Mouse (Mus musculus) CH12.LX (cell line): ENCODE data around the gene Cdc34. TPM values are rescaled to one million over a fixed set of nuclear protein-coding genes. Genes with fewer than 3 reads are reported as not detected.

Experiments
- DNase-seq: peaks from one replicate; pipeline ENCODE4 v3.0.0-alpha.2; 2013; ENCODE audit errors: extremely low read depth
- H3K27ac ChIP-seq: 2 replicates; pipeline ENCODE4 v1.5.1; 2012; ENCODE audit warnings: low read depth, mild to moderate bottlenecking, control low read depth, moderate library complexity; ENCODE audit not compliant: insufficient read depth
- H3K27me3 ChIP-seq: replicated peaks from 2 replicates; pipeline ENCODE3; 2012; ENCODE audit warnings: inconsistent platforms
- H3K36me3 ChIP-seq, 2 experiments: replicated peaks in 1 of 2; 2 replicates each; pipeline versions ENCODE3 to v1.6.1; 2012; ENCODE audit warnings: inconsistent platforms in 1 of 2, low read length in 1 of 2, mild to moderate bottlenecking in 1 of 2, mixed read lengths in 1 of 2, moderate library complexity in 1 of 2; ENCODE audit not compliant: control insufficient read depth in 1 of 2, insufficient read depth in 1 of 2
- H3K4me1 ChIP-seq, 2 experiments: 2 replicates each; pipeline ENCODE4 v1.6.1; 2012; ENCODE audit warnings: inconsistent platforms in 1 of 2, moderate library complexity in 1 of 2; ENCODE audit not compliant: insufficient read depth in 2 of 2, control insufficient read depth in 1 of 2
- H3K4me2 ChIP-seq: 2 replicates; pipeline ENCODE4 v1.6.1; 2012; ENCODE audit warnings: low read depth, mild to moderate bottlenecking, control low read depth; ENCODE audit not compliant: poor library complexity, insufficient read depth, severe bottlenecking
- H3K4me3 ChIP-seq, 3 experiments: fragments of 150-350 bp in 1 of 3; sonication (generic) in 1 of 3; replicated peaks in 1 of 3; 2 replicates each; pipeline versions ENCODE3 to v1.5.1; 2011 to 2012; ENCODE audit warnings: low read depth in 2 of 3, low read length in 2 of 3, mild to moderate bottlenecking in 2 of 3, moderate library complexity in 2 of 3, control low read depth in 1 of 3, improper control_type of control experiment in 1 of 3, inconsistent platforms in 1 of 3, mixed read lengths in 1 of 3; ENCODE audit not compliant: poor library complexity in 1 of 3
- H3K79me2 ChIP-seq: replicated peaks from 2 replicates; pipeline ENCODE4 v1.6.1; 2012; ENCODE audit warnings: mild to moderate bottlenecking, moderate library complexity; ENCODE audit not compliant: control insufficient read depth, poor library complexity, insufficient read depth, severe bottlenecking; ENCODE audit errors: extremely low read depth
- H3K9ac ChIP-seq: 2 replicates; pipeline ENCODE4 v1.6.1; 2012; ENCODE audit warnings: low read depth, mild to moderate bottlenecking, control low read depth, moderate library complexity; ENCODE audit not compliant: insufficient read depth
- H3K9me3 ChIP-seq: replicated peaks from 2 replicates; pipeline ENCODE3; 2012; ENCODE audit warnings: low read length, inconsistent platforms, mixed read lengths
- BHLHE40 ChIP-seq: IDR thresholded peaks from 2 replicates; pipeline ENCODE4 v1.6.1; 2011; ENCODE audit warnings: mild to moderate bottlenecking, low read depth, low read length, improper control_type of control experiment
- CHD1 ChIP-seq: IDR thresholded peaks from 2 replicates; pipeline ENCODE4 v1.6.1; 2012; ENCODE audit warnings: low read depth, low read length, improper control_type of control experiment, inconsistent platforms
- EP300 ChIP-seq: IDR thresholded peaks from 2 replicates; pipeline ENCODE4 v1.6.1; 2011; ENCODE audit warnings: low read length, improper control_type of control experiment
- ETS1 ChIP-seq: conservative IDR thresholded peaks from 2 replicates; pipeline ENCODE4 v1.6.1; 2012; ENCODE audit warnings: low read depth, mild to moderate bottlenecking, inconsistent platforms, low read length, improper control_type of control experiment, moderate library complexity
- GABPA ChIP-seq: IDR thresholded peaks from 2 replicates; pipeline ENCODE4 v1.6.1; 2012; ENCODE audit warnings: low read depth, low read length, improper control_type of control experiment, inconsistent platforms; ENCODE audit not compliant: insufficient replicate concordance
- IRF4 ChIP-seq: IDR thresholded peaks from 2 replicates; pipeline ENCODE4 v1.6.1; 2014; ENCODE audit warnings: low read depth, mild to moderate bottlenecking, inconsistent platforms, low read length, improper control_type of control experiment
- KAT2A ChIP-seq: IDR thresholded peaks from 2 replicates; pipeline ENCODE4 v1.6.1; 2012; ENCODE audit warnings: low read length, improper control_type of control experiment, inconsistent platforms; ENCODE audit not compliant: insufficient replicate concordance
- MAFK ChIP-seq: IDR thresholded peaks from 2 replicates; pipeline ENCODE4 v1.6.1; 2011; ENCODE audit warnings: low read length, improper control_type of control experiment; ENCODE audit not compliant: insufficient replicate concordance
- MEF2A ChIP-seq: IDR thresholded peaks from 2 replicates; pipeline ENCODE4 v1.6.1; 2014; ENCODE audit warnings: low read depth, mild to moderate bottlenecking, inconsistent platforms, low read length, improper control_type of control experiment, borderline replicate concordance
- NELFE ChIP-seq: IDR thresholded peaks from 2 replicates; pipeline ENCODE4 v1.6.1; 2011; ENCODE audit warnings: low read depth, low read length, improper control_type of control experiment
- RAD21 ChIP-seq: IDR thresholded peaks from 2 replicates; pipeline ENCODE4 v1.6.1; 2011; ENCODE audit warnings: low read depth, mild to moderate bottlenecking, low read length, improper control_type of control experiment, moderate library complexity
- RCOR1 ChIP-seq: conservative IDR thresholded peaks from 2 replicates; pipeline ENCODE4 v1.6.1; 2012; ENCODE audit warnings: low read depth, mild to moderate bottlenecking, inconsistent platforms, low read length, improper control_type of control experiment
- TBP ChIP-seq: conservative IDR thresholded peaks from 2 replicates; pipeline ENCODE4 v1.6.1; 2011; ENCODE audit warnings: low read depth, low read length, improper control_type of control experiment
- ZC3H11A ChIP-seq: IDR thresholded peaks from 2 replicates; pipeline ENCODE4 v1.6.1; 2012; ENCODE audit warnings: low read depth, mild to moderate bottlenecking, inconsistent platforms, low read length, improper control_type of control experiment
- ZKSCAN1 ChIP-seq: IDR thresholded peaks from 2 replicates; pipeline ENCODE4 v1.6.1; 2012; ENCODE audit warnings: low read depth, inconsistent platforms, low read length, improper control_type of control experiment, borderline replicate concordance
- ZMIZ1 ChIP-seq: IDR thresholded peaks from 2 replicates; pipeline ENCODE4 v1.6.1; 2012; ENCODE audit warnings: low read depth, mild to moderate bottlenecking, inconsistent platforms, low read length, improper control_type of control experiment
- ZNF384 ChIP-seq: IDR thresholded peaks from 2 replicates; pipeline ENCODE4 v1.6.1; 2012; ENCODE audit warnings: low read depth, low read length, improper control_type of control experiment, inconsistent platforms
- dilution Hi-C: fragments of 300-500 bp; cut with MboI; formaldehyde crosslinking; loops from 2 replicates; pipeline ENCODE4 v1.14.3; 2020; ENCODE audit warnings: low sequenced_read_pairs; ENCODE audit not compliant: extremely low pct_unique_long_range_greater_than_20kb, extremely low pct_ligation_motif_present
- in situ Hi-C: fragments of 300-500 bp; cut with MboI; formaldehyde crosslinking; loops from 3 replicates; pipeline ENCODE4 v1.14.3; 2019; ENCODE audit warnings: low sequenced_read_pairs, low pct_ligation_motif_present, low pct_unique_long_range_greater_than_20kb, mixed read lengths
- polyA plus RNA-seq: library from polyadenylated mRNA; unstranded; fragments of >175 nt; gene quantifications from 2 replicates; pipeline ENCODE4 v1.2.1, GENCODE M21; 2012; ENCODE audit warnings: low read depth; ENCODE audit not compliant: insufficient read length
- total RNA-seq, 2 experiments: library from RNA; depleted of rRNA; stranded (reverse); fragments of 300-350 nt in 1 of 2; fragments of >200 nt in 1 of 2; gene quantifications; 2 replicates each; pipeline ENCODE4 v1.2.3; 2012 to 2014

Gene Cdc34
- total and polyA plus RNA-seq, 3 experiments = 314 to 335 (median 331) TPM

- DNase-seq = no peak
- H3K9me3 ChIP-seq = no peaks in the 10 kb centered on the region
- H3K27me3 ChIP-seq = no peaks in the 10 kb centered on the region
- in situ Hi-C loops = no loop called here
- no peak overlapping the region for H3K4me3 ChIP-seq
- dilution Hi-C loops = no loop called here
- H3K9ac ChIP-seq = no peak overlapping the region
- H3K4me2 ChIP-seq = no peak overlapping the region
- no peak overlapping the region for H3K27ac ChIP-seq
- H3K36me3 ChIP-seq = peaks cover 0 to 2% of the 10 kb centered on the region in 2 experiments
- H3K4me1 ChIP-seq = peaks cover 0 to 3% of the 10 kb centered on the region in 2 experiments; a peak in 1 of 4 replicates
- TF ChIP-seq ZNF384 = no peak
- no peak for TF ChIP-seq NELFE
- TF ChIP-seq IRF4 = no peak
- TF ChIP-seq BHLHE40 = no peak
- TF ChIP-seq RAD21 = no peak
- no peak for TF ChIP-seq KAT2A
- no peak for TF ChIP-seq EP300
- no peak for TF ChIP-seq GABPA
- TF ChIP-seq ZC3H11A = no peak
- no peak for TF ChIP-seq MEF2A
- no peak for TF ChIP-seq ZKSCAN1
- no peak for TF ChIP-seq ZMIZ1
- TF ChIP-seq RCOR1 = no peak
- H3K79me2 ChIP-seq = no peaks in the 10 kb centered on the region
Observed at GRCm38 (mm10) chr10:79697916-79698315, 15.9 kb downstream of the Cdc34 start.

- Histone ChIP-seq H3K4me2 (no peak overlapping the region), H3K4me1 (peaks cover 0 to 4% of the 10 kb centered on the region in 2 experiments; a peak in 1 of 4 replicates), H3K27ac (no peak overlapping the region), H3K9me3 (no peaks in the 10 kb centered on the region), H3K9ac (no peak overlapping the region), H3K4me3 (no peak overlapping the region), H3K79me2 (no peaks in the 10 kb centered on the region), H3K27me3 (no peaks in the 10 kb centered on the region), H3K36me3 (peaks cover 0 to 2% of the 10 kb centered on the region in 2 experiments)
- in situ Hi-C loops = no loop called here
- no peak for DNase-seq
- TF ChIP-seq EP300 = no peak
- TF ChIP-seq ETS1 = no peak
- no peak for TF ChIP-seq CHD1
- no peak for TF ChIP-seq IRF4
- TF ChIP-seq MAFK = no peak
- no peak for TF ChIP-seq KAT2A
- no peak for TF ChIP-seq TBP
- dilution Hi-C loops = no loop called here
Observed at GRCm38 (mm10) chr10:79698459-79698858, 16.5 kb downstream of the Cdc34 start.
